ENCODE assay signal across 25 mouse cellular contexts in genomic region chr9:30777816-30778215, GRCm38 (mm10).
"Had no signal": no experiment of that assay in that cellular context is flagged by ENCODE, and none has a peak within 500 bp of the region (broad histone marks: within the 10 kb centered on the region; RNA-seq: fewer than 3 reads in every experiment).

No protein-coding gene starts in this region.

- DNase-seq: gastrocnemius, postnatal 14 days; gastrocnemius, postnatal 36 days; heart, adult 18-20 months; heart, postnatal 14 days; kidney, adult 11 months; kidney, adult 2 months; kidney, adult 9 months; kidney, postnatal 14 days; kidney, postnatal 36 days; liver; liver, embryonic 13.5 days had no signal

- H3K36me3 ChIP-seq: heart, embryonic 13.5 days; heart, embryonic 15.5 days; hindbrain, embryonic 13.5 days; hindbrain, embryonic 15.5 days; kidney, embryonic 15.5 days; limb, embryonic 13.5 days; liver, embryonic 13.5 days; liver, embryonic 15.5 days had no signal

- H3K4me1 ChIP-seq: hindbrain, embryonic 13.5 days; hindbrain, embryonic 15.5 days; liver, embryonic 13.5 days; liver, embryonic 15.5 days had no signal

- ATAC-seq: hindbrain, postnatal 0 days; intestine, embryonic 16.5 days had no signal

- H3K4me3 ChIP-seq: heart, embryonic 13.5 days; heart, embryonic 15.5 days; hindbrain, embryonic 13.5 days; hindbrain, embryonic 15.5 days; kidney, embryonic 15.5 days; layer of hippocampus, adult 2 months; left cerebral cortex, adult 2 months; limb, embryonic 13.5 days; liver, embryonic 13.5 days; liver, embryonic 15.5 days had no signal

- H3K27me3 ChIP-seq: heart, embryonic 13.5 days; heart, embryonic 15.5 days; hindbrain, embryonic 13.5 days; hindbrain, embryonic 15.5 days; kidney, embryonic 15.5 days; limb, embryonic 13.5 days; liver, embryonic 13.5 days; liver, embryonic 15.5 days had no signal

- H3K9me3 ChIP-seq: heart, embryonic 15.5 days; hindbrain, embryonic 13.5 days; hindbrain, embryonic 15.5 days; kidney, embryonic 15.5 days; liver, embryonic 13.5 days; liver, embryonic 15.5 days had no signal

- H3K4me2 ChIP-seq: heart, embryonic 11.5 days; heart, embryonic 13.5 days; heart, embryonic 15.5 days; hindbrain, embryonic 13.5 days; hindbrain, embryonic 15.5 days; kidney, embryonic 15.5 days; limb, embryonic 13.5 days; liver, embryonic 11.5 days; liver, embryonic 13.5 days; liver, embryonic 15.5 days had no signal

- H3K27ac ChIP-seq: heart, embryonic 13.5 days; heart, embryonic 15.5 days; hindbrain, embryonic 13.5 days; hindbrain, embryonic 15.5 days; hindbrain, postnatal 0 days; kidney, embryonic 15.5 days; kidney, postnatal 0 days; layer of hippocampus, adult 2 months; left cerebral cortex, adult 2 months; limb, embryonic 13.5 days; liver, embryonic 13.5 days; liver, embryonic 15.5 days had no signal

- H3K9ac ChIP-seq: heart, embryonic 13.5 days; heart, embryonic 15.5 days; hindbrain, embryonic 13.5 days; hindbrain, embryonic 15.5 days; kidney, embryonic 15.5 days; limb, embryonic 13.5 days; liver, embryonic 13.5 days; liver, embryonic 15.5 days had no signal
